In genomic region chr10:100038342-100038898, GRCm38 (mm10) we compare ENCODE assay signal across 15 mouse cellular contexts. TPM values are rescaled to one million over a fixed set of nuclear protein-coding genes. Genes with fewer than 3 reads are reported as not detected.
DNase-seq lines count a peak whose midpoint lies in the region; ATAC-seq and TF ChIP-seq lines count a peak whose summit lies in the region.
"Had no signal": no experiment of that assay in that cellular context is flagged by ENCODE, and none has a peak within 500 bp of the region (broad histone marks: within the 10 kb centered on the region; RNA-seq: fewer than 3 reads in every experiment).

No protein-coding gene starts in this region.

- no peak overlapping the region for H3K9ac ChIP-seq in forebrain, embryonic 13.5 days
- no peak overlapping the region for H3K9ac ChIP-seq in liver, embryonic 14.5 days (replicated peaks)
- H3K9ac ChIP-seq: forebrain, postnatal 0 days; hindbrain, embryonic 12.5 days; lung, embryonic 15.5 days had no signal

- TF ChIP-seq EP300 in liver, embryonic 14.5 days (IDR thresholded peaks at IDR 0.05; ENCODE audit: low read depth): no peak

- peaks cover 6% of the 10 kb centered on the region for H3K27me3 ChIP-seq in forebrain, embryonic 10.5 days (ENCODE audit: poor library complexity, severe bottlenecking)
- no peaks in the 10 kb centered on the region for H3K27me3 ChIP-seq in forebrain, embryonic 13.5 days
- H3K27me3 ChIP-seq in embryonic facial prominence, embryonic 10.5 days (replicated peaks; ENCODE audit: low read depth, poor library complexity, severe bottlenecking): no peaks in the 10 kb centered on the region
- H3K27me3 ChIP-seq in liver, embryonic 14.5 days (ENCODE audit: control insufficient read depth, insufficient read depth, low read length): no peaks in the 10 kb centered on the region
- H3K27me3 ChIP-seq: hindbrain, embryonic 12.5 days; lung, embryonic 15.5 days had no signal

- 73% methylated on average over 12 of the region's 12 CpGs for WGBS in forebrain, embryonic 10.5 days
- WGBS in forebrain, embryonic 13.5 days: 82% methylated on average over 12 of the region's 12 CpGs
- WGBS in embryonic facial prominence, embryonic 10.5 days: 47% methylated on average over 12 of the region's 12 CpGs
- WGBS in liver, embryonic 14.5 days (ENCODE audit: insufficient replicate concordance): 57% methylated on average over 12 of the region's 12 CpGs

- no peaks in the 10 kb centered on the region for H3K9me3 ChIP-seq in forebrain, embryonic 10.5 days
- H3K9me3 ChIP-seq in forebrain, embryonic 13.5 days (replicated peaks): no peaks in the 10 kb centered on the region
- no peaks in the 10 kb centered on the region for H3K9me3 ChIP-seq in embryonic facial prominence, embryonic 10.5 days
- no peaks in the 10 kb centered on the region for H3K9me3 ChIP-seq in liver, embryonic 14.5 days (ENCODE audit: control insufficient read depth, low read length)
- H3K9me3 ChIP-seq: hindbrain, embryonic 12.5 days; lung, embryonic 15.5 days had no signal

- no peak for TF ChIP-seq CTCF in liver, embryonic 14.5 days (IDR thresholded peaks at IDR 0.05; ENCODE audit: low read depth)

- no peak overlapping the region for H3K4me2 ChIP-seq in forebrain, embryonic 13.5 days
- no peak overlapping the region for H3K4me2 ChIP-seq in liver, embryonic 14.5 days (ENCODE audit: low read depth)
- H3K4me2 ChIP-seq: hindbrain, embryonic 12.5 days; lung, embryonic 15.5 days had no signal

- DNase-seq in forebrain, embryonic 10.5 days (ENCODE audit: extremely low spot score, low spot score): no peak
- peak; percentile 58 for DNase-seq in ES-CJ7 (ENCODE audit: low read depth, low spot score)
- peak; percentile 37 for DNase-seq in embryonic facial prominence, embryonic 10.5 days (ENCODE audit: low spot score)
- no peak for DNase-seq in liver, embryonic 14.5 days (ENCODE audit: low read depth in 3 of 3, low spot score in 3 of 3)
- DNase-seq in c-Kit-positive CD71-positive TER-119-positive erythroid progenitor cells, embryonic 14.5 days (ENCODE audit: low spot score): no peak
- DNase-seq in lung, postnatal 10 days: no peak
- no peak for DNase-seq in kidney, adult 18-20 months
- DNase-seq: cerebellum, adult 18-20 months; forebrain, postnatal 0 days; left cerebral cortex, postnatal 4 days had no signal

- H3K27ac ChIP-seq in forebrain, embryonic 10.5 days: peak overlapping the region; percentile 30; the same call in 1 of the 2 replicates
- H3K27ac ChIP-seq in forebrain, embryonic 13.5 days: no peak overlapping the region
- no peak overlapping the region for H3K27ac ChIP-seq in embryonic facial prominence, embryonic 10.5 days (replicated peaks)
- no peak overlapping the region for H3K27ac ChIP-seq in liver, embryonic 14.5 days
- H3K27ac ChIP-seq: hindbrain, embryonic 12.5 days; lung, embryonic 15.5 days had no signal

- no peaks in the 10 kb centered on the region for H3K36me3 ChIP-seq in forebrain, embryonic 10.5 days (replicated peaks)
- no peaks in the 10 kb centered on the region for H3K36me3 ChIP-seq in forebrain, embryonic 13.5 days (ENCODE audit: poor library complexity, severe bottlenecking)
- H3K36me3 ChIP-seq in embryonic facial prominence, embryonic 10.5 days (replicated peaks): no peaks in the 10 kb centered on the region
- no peaks in the 10 kb centered on the region for H3K36me3 ChIP-seq in liver, embryonic 14.5 days (replicated peaks; ENCODE audit: control insufficient read depth, insufficient read depth, low read depth)
- H3K36me3 ChIP-seq: hindbrain, embryonic 12.5 days; lung, embryonic 15.5 days had no signal

- ATAC-seq in forebrain, embryonic 13.5 days: no peak
- 0 out of 2 replicates have a peak, but pooled peaks have one; percentile 13 for ATAC-seq in liver, embryonic 14.5 days (ENCODE audit: insufficient read depth)
- ATAC-seq: forebrain, postnatal 0 days; inflammation-experienced regulatory T-cells, adult 6 months; midbrain, embryonic 16.5 days had no signal

- H3K4me3 ChIP-seq in forebrain, embryonic 10.5 days: no peak overlapping the region
- H3K4me3 ChIP-seq in forebrain, embryonic 13.5 days: no peak overlapping the region
- no peak overlapping the region for H3K4me3 ChIP-seq in embryonic facial prominence, embryonic 10.5 days
- no peak overlapping the region for H3K4me3 ChIP-seq in liver, embryonic 14.5 days (ENCODE audit: insufficient read depth in 1 of 2, low read depth in 2 of 2, low read length in 2 of 2)
- H3K4me3 ChIP-seq: hindbrain, embryonic 12.5 days; lung, embryonic 15.5 days had no signal

- H3K4me1 ChIP-seq in forebrain, embryonic 10.5 days: peaks cover 44% of the 10 kb centered on the region
- no peaks in the 10 kb centered on the region for H3K4me1 ChIP-seq in forebrain, embryonic 13.5 days
- peaks cover 44% of the 10 kb centered on the region for H3K4me1 ChIP-seq in embryonic facial prominence, embryonic 10.5 days
- H3K4me1 ChIP-seq in liver, embryonic 14.5 days (replicated peaks; ENCODE audit: control insufficient read depth in 2 of 2, insufficient read depth in 2 of 2, low read length in 1 of 2): peaks cover 0 to 16% of the 10 kb centered on the region in 2 experiments; a peak in 2 of 4 replicates
- H3K4me1 ChIP-seq: hindbrain, embryonic 12.5 days had no signal

RNA-seq across cellular contexts. Expression of gene Kitl, which starts 23.0 kb away (rescaled TPM):
- polyA plus RNA-seq in forebrain, embryonic 10.5 days (2016; fragmentation: Nextera tagmentation; extraction: Ambion mirVana): 15.6 and 16.0 TPM in 2 replicates
- polyA plus RNA-seq in forebrain, embryonic 13.5 days (2015; fragmentation: Nextera tagmentation; extraction: Ambion mirVana): 19.6 and 26.6 TPM in 2 replicates
- polyA plus RNA-seq in embryonic facial prominence, embryonic 10.5 days (2016; fragmentation: Nextera tagmentation; extraction: Ambion mirVana): 12.1 and 13.2 TPM in 2 replicates
- 3.2 and 4.2 TPM in 2 replicates for polyA plus RNA-seq in liver, embryonic 14.5 days (2012; rRNA removed)
- 9.7 and 11.4 TPM in 2 replicates for polyA plus RNA-seq in liver, embryonic 14.5 days (2014; fragmentation: Nextera tagmentation; extraction: Ambion mirVana)

Comparison
In these comparisons a context has a peak if more than half of its experiments do, and no peak if none do; other contexts are left out.
1. DNase-seq: peak in ES-CJ7 (single experiment) and embryonic facial prominence, embryonic 10.5 days (single experiment); none in forebrain, embryonic 10.5 days (single experiment), liver, embryonic 14.5 days (0 of 3), c-Kit-positive CD71-positive TER-119-positive erythroid progenitor cells, embryonic 14.5 days (single experiment), lung, postnatal 10 days (single experiment) and kidney, adult 18-20 months (single experiment).